Mouse (Mus musculus) midbrain, embryonic 15.5 days (tissue): ENCODE data around the gene C77080. TPM values are rescaled to one million over a fixed set of nuclear protein-coding genes. Genes with fewer than 3 reads are reported as not detected.
"Not testable (repeated sequence)": the region's sequence is repeated elsewhere in the genome, so short reads cannot be mapped to it uniquely, and the experiment has no call there.

ENCODE experiments used
- ATAC-seq: fragments of 200-750 bp; cut with Nextera tagmentation; replicated peaks from 2 replicates; pipeline ENCODE4 v1.8.0; 2017; ENCODE audit warnings: moderate TSS enrichment
- H3K27ac ChIP-seq: fragments of 300-500 bp; sonication (generic); 2 replicates; pipeline ENCODE4 v1.5.1; 2015; ENCODE audit warnings: mild to moderate bottlenecking, inconsistent platforms
- H3K27me3 ChIP-seq: fragments of 300-500 bp; sonication (generic); replicated peaks from 2 replicates; pipeline ENCODE4 v1.6.1; 2015; ENCODE audit warnings: inconsistent platforms
- H3K36me3 ChIP-seq: fragments of 300-500 bp; sonication (generic); replicated peaks from 2 replicates; pipeline ENCODE4 v1.6.1; 2015; ENCODE audit warnings: inconsistent platforms
- H3K4me1 ChIP-seq: fragments of 300-500 bp; sonication (generic); 2 replicates; pipeline ENCODE4 v1.6.1; 2015; ENCODE audit warnings: inconsistent platforms
- H3K4me2 ChIP-seq: fragments of 300-500 bp; sonication (generic); 2 replicates; pipeline ENCODE4 v1.6.1; 2015; ENCODE audit warnings: inconsistent platforms, mild to moderate bottlenecking, moderate library complexity
- H3K4me3 ChIP-seq: fragments of 300-500 bp; sonication (generic); 2 replicates; pipeline ENCODE4 v1.5.1; 2015; ENCODE audit warnings: mild to moderate bottlenecking, inconsistent platforms
- H3K9ac ChIP-seq: fragments of 300-500 bp; sonication (generic); 2 replicates; pipeline ENCODE4 v1.6.1; 2015; ENCODE audit warnings: mild to moderate bottlenecking, inconsistent platforms
- H3K9me3 ChIP-seq: fragments of 300-500 bp; sonication (generic); 2 replicates; pipeline ENCODE4 v1.6.1; 2016; ENCODE audit warnings: inconsistent platforms
- WGBS: fragments of 180-500 bp; shearing (Covaris S2); methylation state at CpG from one replicate; pipeline ENCODE4 v1.1.7; 2015; ENCODE audit warnings: mixed read lengths; 5-methylcytosine and 5-hydroxymethylcytosine counted together
- polyA plus RNA-seq: library from polyadenylated mRNA; unstranded; fragments of >200 nt; fragmentation: Nextera tagmentation; extraction: Ambion mirVana; gene quantifications from 2 replicates; pipeline ENCODE4 v1.2.1, GENCODE M21; 2015

The C77080 gene
- polyA plus RNA-seq, 1 experiment from 2014 or later, result 9.7 TPM

DNA sequence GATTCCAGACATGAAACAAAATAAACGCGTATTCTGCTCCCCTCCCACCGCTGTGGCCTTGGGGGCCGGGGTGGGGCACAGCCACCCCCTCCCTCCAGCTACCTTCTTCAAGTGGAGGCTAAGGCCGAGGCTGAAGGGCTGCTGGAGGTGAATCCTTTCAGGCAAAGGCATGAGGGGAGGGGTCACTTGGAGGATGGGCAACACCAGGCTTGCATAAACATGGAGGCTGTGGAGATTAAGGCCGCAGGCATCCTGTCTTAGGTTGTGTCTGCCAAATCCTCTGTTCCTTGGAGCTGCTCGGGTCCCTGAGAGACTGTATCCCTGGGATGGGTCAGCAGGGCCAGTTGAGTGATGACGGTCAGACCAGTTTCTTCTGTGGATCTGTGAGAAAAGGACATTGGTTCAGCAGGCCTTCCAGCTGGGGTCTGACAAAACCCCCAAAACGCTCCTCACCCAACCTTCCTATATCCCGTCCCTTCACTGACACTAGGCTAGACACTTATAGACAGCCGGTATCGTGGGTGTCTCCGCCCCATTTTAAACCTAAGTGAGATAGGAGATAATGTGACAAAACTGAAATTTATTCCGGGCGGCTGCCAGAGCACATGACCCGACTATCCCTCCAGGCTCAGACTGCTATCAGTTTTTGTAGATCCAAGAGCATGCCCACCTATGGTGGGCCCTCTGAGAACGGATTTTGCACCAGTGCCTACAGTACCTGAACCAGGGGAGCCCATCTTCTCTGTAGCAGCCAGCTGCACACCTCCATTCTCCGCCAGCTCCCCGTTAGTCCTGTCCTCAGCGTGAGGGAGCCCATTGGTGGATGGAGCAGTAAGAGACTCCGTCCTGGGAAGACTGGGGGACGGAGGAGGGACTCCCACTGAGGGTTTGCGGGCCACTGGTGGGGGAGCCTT lies 39.9 kb downstream of the C77080 start:
- WGBS, result 79% methylated on average over 23 of the region's 23 CpGs
- H3K36me3 ChIP-seq, result peaks cover 37% of the 10 kb centered on the region
- no peaks in the 10 kb centered on the region for H3K9me3 ChIP-seq
- peaks cover 26% of the 10 kb centered on the region for H3K4me1 ChIP-seq
- H3K4me3 ChIP-seq, result no peak overlapping the region
- ATAC-seq, result no peak
- no peak overlapping the region for H3K9ac ChIP-seq
- H3K27ac ChIP-seq, result no peak overlapping the region; the same call in 1 of the 2 replicates
- H3K4me2 ChIP-seq, result no peak overlapping the region
- H3K27me3 ChIP-seq, result no peaks in the 10 kb centered on the region

DNA sequence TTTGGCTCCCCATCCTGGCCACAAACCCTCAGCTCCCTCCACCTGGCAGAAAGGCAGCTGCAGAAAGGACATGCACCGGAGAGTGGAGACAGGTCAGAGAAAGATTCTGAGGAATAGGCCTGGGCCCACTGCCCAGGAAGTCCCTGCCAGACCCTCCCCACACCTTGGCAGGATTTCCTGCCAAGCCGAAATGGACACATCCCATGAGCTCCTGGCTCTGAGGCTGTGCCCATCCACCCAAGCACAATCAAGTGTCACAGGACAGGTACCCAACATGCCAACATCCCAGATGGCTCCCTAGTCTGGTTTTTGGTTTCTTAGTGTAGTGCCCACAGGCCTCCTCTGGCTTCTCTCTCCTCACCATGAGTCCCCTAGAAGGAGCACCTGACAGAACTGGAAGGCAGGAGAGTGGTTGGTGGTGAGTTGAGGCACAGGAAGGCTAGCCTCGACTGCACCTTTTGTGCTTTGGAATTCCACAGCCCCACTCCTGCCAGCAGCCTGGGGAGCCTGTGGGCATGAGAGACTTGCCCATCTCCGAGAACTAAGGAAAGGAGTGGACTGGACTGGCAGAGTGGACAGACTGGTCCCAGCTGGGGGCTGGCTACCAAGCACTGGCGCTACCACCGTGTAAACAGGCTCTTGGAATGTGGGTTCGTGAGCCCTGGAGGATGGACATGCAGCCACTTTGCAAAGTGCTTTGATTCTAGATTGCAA lies 40.7 kb downstream of the C77080 start:
- Histone ChIP-seq H3K27ac (no peak overlapping the region; the same call in 1 of the 2 replicates), H3K9me3 (no peaks in the 10 kb centered on the region), H3K4me3 (no peak overlapping the region), H3K4me2 (no peak overlapping the region), H3K9ac (no peak overlapping the region), H3K4me1 (peaks cover 18% of the 10 kb centered on the region), H3K36me3 (peaks cover 42% of the 10 kb centered on the region), H3K27me3 (no peaks in the 10 kb centered on the region)
- WGBS, result 78% methylated on average over 7 of the region's 7 CpGs
- no peak for ATAC-seq

DNA sequence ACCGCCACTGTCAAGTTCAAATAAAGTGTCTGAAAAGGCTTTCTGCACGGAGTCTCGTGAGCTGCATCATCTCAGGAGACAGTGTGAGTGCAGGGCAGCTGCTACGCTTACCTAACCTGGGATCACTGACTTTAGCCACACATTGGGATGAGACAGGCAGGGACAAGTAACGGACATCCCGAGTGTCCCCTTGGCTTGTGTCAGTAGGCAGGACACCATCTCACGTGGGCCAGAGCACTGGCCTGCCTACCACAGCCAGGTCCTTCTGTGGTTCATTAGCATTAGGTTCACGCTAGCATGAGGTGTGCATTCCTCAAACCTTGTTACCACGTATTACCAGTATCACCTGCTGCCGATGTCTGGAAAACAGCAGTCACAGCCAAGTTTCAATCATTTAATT lies 42.0 kb downstream of the C77080 start:
- H3K4me2 ChIP-seq, result no peak overlapping the region
- H3K9ac ChIP-seq, result no peak overlapping the region
- H3K36me3 ChIP-seq, result peaks cover 50% of the 10 kb centered on the region
- no peak for ATAC-seq
- WGBS, result 87% methylated on average over 10 of the region's 10 CpGs
- no peaks in the 10 kb centered on the region for H3K27me3 ChIP-seq
- no peak overlapping the region for H3K27ac ChIP-seq
- peaks cover 13% of the 10 kb centered on the region for H3K4me1 ChIP-seq
- no peak overlapping the region for H3K4me3 ChIP-seq
- no peaks in the 10 kb centered on the region for H3K9me3 ChIP-seq

DNA sequence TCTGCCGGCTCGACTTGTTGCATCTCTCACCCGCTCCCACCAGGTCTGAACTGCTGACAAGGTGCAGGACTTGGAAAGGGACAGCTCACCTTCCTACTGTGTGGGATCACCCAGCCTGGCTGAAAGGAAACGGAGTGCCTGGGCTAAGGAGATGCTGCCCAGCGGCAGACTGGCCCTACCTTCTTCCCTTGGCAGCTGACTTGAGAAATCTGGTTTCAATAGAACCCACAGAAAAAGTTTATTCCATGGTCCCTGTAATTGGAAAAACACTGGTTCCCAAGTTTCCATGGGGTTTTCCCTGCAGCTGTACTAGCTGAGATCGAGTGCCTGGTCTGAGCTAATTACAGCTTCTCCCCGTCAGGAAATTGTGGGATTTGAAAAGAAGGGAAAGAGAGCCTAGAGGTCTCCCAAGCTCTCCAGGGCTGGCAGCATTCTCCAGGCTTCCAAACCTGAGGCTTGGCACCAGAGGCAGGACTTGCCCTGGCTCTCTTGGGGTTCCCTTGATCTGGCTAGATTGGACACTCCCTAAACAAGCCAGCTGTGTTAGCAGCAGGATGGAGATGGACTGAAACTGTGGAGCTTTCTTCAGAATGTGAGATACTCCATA lies 42.5 kb downstream of the C77080 start:
- Histone ChIP-seq H3K9me3 (no peaks in the 10 kb centered on the region), H3K36me3 (peaks cover 54% of the 10 kb centered on the region), H3K4me2 (no peak overlapping the region), H3K27ac (no peak overlapping the region), H3K4me1 (peaks cover 8% of the 10 kb centered on the region), H3K4me3 (no peak overlapping the region), H3K9ac (no peak overlapping the region), H3K27me3 (no peaks in the 10 kb centered on the region)
- WGBS, result 85% methylated on average over 7 of the region's 7 CpGs
- no peak for ATAC-seq

DNA sequence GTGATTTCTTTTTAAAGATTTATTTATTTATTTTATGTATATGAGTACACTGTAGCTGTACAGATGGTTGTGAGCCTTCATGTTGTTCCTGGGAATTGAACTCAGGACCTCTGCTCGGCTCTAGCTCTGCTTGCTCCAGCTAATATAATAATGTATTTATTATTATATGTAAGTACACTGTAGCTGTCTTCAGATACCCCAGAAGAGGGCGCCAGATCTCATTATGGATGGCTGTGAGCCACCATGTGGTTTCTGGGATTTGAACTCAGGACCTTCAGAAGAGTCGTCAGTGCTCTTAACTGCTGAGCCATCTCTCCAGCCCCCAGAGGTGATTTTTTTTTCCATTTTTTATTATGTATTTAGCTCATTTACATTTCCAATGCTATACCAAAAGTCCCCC lies 48.7 kb downstream of the C77080 start:
- not testable (repeated sequence) for H3K9me3 ChIP-seq, H3K9ac ChIP-seq, H3K27ac ChIP-seq, H3K4me1 ChIP-seq, H3K27me3 ChIP-seq, ATAC-seq, H3K4me3 ChIP-seq, H3K4me2 ChIP-seq
- 78% methylated on average over 3 of the region's 3 CpGs for WGBS
- peaks cover 61% of the 10 kb centered on the region for H3K36me3 ChIP-seq

DNA sequence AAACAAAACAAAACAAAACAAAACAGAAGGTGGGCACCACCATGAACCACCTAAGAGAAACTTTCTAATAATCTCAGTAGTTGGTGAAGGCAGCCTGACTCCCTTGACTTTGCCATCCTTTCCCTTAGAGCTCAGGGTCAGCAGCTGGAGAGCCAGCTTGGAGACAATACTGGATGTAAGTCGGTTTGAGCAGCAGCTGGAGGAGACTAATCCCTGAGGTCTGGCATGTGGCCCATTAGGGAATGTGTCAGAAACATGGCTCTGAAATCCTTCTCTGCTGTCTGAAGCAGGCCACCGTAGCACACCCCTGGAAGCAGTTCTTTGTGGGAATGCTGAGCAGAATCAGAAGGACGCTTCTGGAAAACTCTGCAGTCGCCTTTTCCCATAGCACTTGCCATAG lies 49.7 kb downstream of the C77080 start:
- Histone ChIP-seq H3K4me3 (no peak overlapping the region), H3K27ac (no peak overlapping the region), H3K36me3 (peaks cover 62% of the 10 kb centered on the region), H3K4me2 (no peak overlapping the region), H3K9ac (no peak overlapping the region), H3K4me1 (no peaks in the 10 kb centered on the region), H3K9me3 (no peaks in the 10 kb centered on the region), H3K27me3 (no peaks in the 10 kb centered on the region)
- no peak for ATAC-seq
- 83% methylated on average over 4 of the region's 4 CpGs for WGBS

DNA sequence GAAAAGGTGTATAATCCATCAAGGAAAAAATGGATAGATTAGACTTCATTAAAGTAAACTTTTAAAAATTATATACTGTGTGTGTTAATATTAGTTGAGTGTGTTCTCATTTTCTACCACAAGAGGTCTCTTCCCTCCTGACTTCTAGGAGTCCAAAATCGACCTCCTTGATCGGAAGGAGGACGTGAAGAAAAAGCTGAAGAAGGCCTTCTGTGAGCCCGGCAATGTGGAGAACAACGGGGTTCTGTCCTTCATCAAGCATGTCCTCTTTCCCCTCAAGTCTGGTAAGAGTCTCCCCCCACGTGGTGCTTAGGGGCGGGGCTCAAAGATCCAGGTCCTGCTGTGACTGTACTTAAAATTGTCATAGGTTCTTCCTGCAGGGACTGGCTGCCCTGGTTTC lies 51.7 kb downstream of the C77080 start:
- no peak for ATAC-seq
- H3K9ac ChIP-seq, result no peak overlapping the region
- H3K27ac ChIP-seq, result no peak overlapping the region
- no peak overlapping the region for H3K4me2 ChIP-seq
- H3K27me3 ChIP-seq, result no peaks in the 10 kb centered on the region
- WGBS, result 51% methylated on average over 7 of the region's 7 CpGs
- peaks cover 64% of the 10 kb centered on the region for H3K36me3 ChIP-seq
- H3K4me1 ChIP-seq, result no peaks in the 10 kb centered on the region
- no peaks in the 10 kb centered on the region for H3K9me3 ChIP-seq
- H3K4me3 ChIP-seq, result no peak overlapping the region

DNA sequence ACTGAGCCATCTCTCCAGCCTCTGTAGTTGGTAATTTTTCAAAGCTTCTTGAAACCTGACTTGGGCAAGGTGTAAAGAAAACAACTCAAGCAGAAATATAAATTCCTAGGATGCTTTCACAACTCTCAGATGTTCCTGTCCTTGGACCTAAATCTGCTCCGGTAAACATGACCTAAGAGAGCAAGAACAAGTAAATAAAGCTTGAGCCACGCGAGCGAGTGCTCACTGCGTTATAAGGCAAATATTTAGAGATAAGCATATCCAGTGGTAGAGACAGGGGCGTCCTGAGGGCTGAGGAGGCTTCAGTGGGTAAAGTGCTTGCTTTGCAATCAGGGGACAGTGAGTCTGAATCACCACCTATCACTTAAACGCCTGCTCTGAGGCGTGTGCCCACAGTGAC lies 54.4 kb downstream of the C77080 start:
- H3K4me3 ChIP-seq, result no peak overlapping the region
- no peaks in the 10 kb centered on the region for H3K27me3 ChIP-seq
- no peaks in the 10 kb centered on the region for H3K4me1 ChIP-seq
- H3K4me2 ChIP-seq, result no peak overlapping the region
- no peak for ATAC-seq
- peaks cover 59% of the 10 kb centered on the region for H3K36me3 ChIP-seq
- H3K9ac ChIP-seq, result no peak overlapping the region
- H3K27ac ChIP-seq, result no peak overlapping the region
- no peaks in the 10 kb centered on the region for H3K9me3 ChIP-seq
- WGBS, result 91% methylated on average over 8 of the region's 8 CpGs

DNA sequence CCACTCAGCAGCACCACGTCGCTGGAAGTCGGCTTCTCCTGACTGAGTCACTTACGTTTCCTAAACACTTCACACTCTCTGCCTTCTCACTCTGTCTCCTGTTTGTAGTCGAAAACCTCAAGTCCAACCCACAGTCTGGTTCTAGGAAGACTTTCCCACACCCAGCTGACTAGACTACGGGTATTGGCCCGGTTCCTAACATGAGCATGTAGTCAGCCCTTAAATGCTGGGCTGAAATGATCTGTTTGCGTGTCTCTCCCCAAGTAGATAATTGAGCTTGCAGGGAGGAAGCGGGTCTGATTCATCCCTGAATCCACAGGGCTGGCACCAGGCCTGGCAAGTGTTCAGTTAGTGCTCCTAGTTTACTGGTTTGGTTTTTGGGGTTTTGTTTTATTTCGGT lies 56.5 kb downstream of the C77080 start:
- no peaks in the 10 kb centered on the region for H3K27me3 ChIP-seq
- H3K9ac ChIP-seq, result no peak overlapping the region
- WGBS, result 93% methylated on average over 10 of the region's 10 CpGs
- no peak overlapping the region for H3K4me2 ChIP-seq
- H3K36me3 ChIP-seq, result peaks cover 62% of the 10 kb centered on the region; the same call in 1 of the 2 replicates
- no peaks in the 10 kb centered on the region for H3K9me3 ChIP-seq
- H3K4me3 ChIP-seq, result no peak overlapping the region
- no peak for ATAC-seq
- no peaks in the 10 kb centered on the region for H3K4me1 ChIP-seq
- no peak overlapping the region for H3K27ac ChIP-seq

DNA sequence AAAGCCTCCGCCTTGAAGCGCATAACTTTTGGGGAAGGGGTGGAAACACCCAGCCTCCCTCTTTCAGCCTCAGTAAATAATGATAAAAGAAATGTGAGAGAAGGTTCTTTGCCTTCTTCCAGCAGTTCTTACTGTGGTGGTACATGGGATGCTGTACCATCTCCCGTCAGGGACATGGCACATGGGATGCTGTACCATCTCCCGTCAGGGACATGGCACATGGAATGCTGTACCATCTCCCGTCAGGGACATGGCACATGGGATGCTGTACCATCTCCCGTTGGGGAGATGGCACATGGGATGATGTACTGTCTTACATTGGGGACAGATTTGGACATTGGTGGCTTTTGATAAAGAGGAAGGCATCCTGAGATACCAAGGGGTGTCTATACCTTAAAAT lies 63.7 kb downstream of the C77080 start:
- ATAC-seq, result no peak
- peaks cover 35% of the 10 kb centered on the region for H3K36me3 ChIP-seq

DNA sequence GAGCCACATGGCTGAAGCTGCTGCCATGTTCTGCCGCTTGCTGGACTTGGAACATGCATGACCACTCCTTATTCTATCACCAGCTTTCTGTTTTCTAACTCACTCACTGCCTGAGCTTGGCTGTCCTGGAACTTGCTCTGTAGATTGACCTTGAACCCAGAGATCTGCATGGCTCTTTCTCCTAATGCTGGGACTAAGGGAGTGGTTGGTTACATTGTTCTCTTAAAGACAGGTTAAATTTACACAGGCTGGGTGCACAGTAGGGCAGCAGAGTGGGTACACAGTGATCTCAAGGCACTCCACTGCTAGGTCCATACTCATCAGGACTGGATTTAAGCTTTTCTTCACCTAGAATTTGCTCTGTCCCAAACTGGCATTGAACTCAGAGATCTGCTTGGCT lies 66.9 kb downstream of the C77080 start:
- WGBS, result 97% methylated on average over 1 of the region's 1 CpGs
- H3K27me3 ChIP-seq, result no peaks in the 10 kb centered on the region
- peaks cover 16% of the 10 kb centered on the region for H3K4me1 ChIP-seq
- peaks cover 14% of the 10 kb centered on the region for H3K36me3 ChIP-seq
- H3K4me2 ChIP-seq, result no peak overlapping the region
- no peak overlapping the region for H3K4me3 ChIP-seq
- H3K9ac ChIP-seq, result no peak overlapping the region
- no peaks in the 10 kb centered on the region for H3K9me3 ChIP-seq
- no peak for ATAC-seq
- H3K27ac ChIP-seq, result no peak overlapping the region

More for the DNA sequence above, 63.7 kb downstream of the C77080 start:
- no peak overlapping the region for H3K4me2 ChIP-seq
- H3K4me3 ChIP-seq, result no peak overlapping the region
- H3K9ac ChIP-seq, result no peak overlapping the region
- no peaks in the 10 kb centered on the region for H3K4me1 ChIP-seq
- no peak overlapping the region for H3K27ac ChIP-seq
- H3K9me3 ChIP-seq, result no peaks in the 10 kb centered on the region
- WGBS, result 97% methylated on average over 6 of the region's 6 CpGs
- H3K27me3 ChIP-seq, result no peaks in the 10 kb centered on the region

DNA sequence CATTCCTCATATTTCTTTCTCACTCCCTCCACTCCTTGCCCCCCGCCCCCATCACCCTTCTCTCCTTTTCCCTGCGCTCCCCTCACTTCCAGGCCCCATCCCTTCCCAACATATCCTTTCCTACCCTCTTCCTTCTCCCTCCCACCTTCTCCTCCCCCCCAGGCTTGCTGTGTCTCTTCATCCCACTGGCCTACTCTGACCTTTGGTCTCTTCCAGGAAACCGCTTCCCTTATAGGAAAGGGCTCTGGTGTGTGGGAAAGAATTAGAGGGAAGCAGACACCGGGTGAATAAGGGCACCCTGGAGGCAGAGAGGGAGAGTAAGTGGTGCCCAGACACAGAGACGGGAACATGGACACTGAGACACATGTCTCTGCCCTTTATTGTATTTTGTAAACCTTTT lies 69.5 kb downstream of the C77080 start:
- H3K27me3 ChIP-seq, result no peaks in the 10 kb centered on the region
- 79% methylated on average over 5 of the region's 5 CpGs for WGBS
- H3K4me1 ChIP-seq, result peaks cover 26% of the 10 kb centered on the region
- H3K36me3 ChIP-seq, result no peaks in the 10 kb centered on the region
- no peak for ATAC-seq
- no peak overlapping the region for H3K4me2 ChIP-seq
- H3K27ac ChIP-seq, result no peak overlapping the region
- no peak overlapping the region for H3K9ac ChIP-seq
- no peak overlapping the region; the same call in 1 of the 2 replicates for H3K4me3 ChIP-seq
- H3K9me3 ChIP-seq, result no peaks in the 10 kb centered on the region
